Mouse (Mus musculus) 3T3-L1 (cell line): ENCODE results near the gene Usp29.
A peak's percentile ranks its signal among the peaks of the same experiment; 100 is the strongest.

Experiments used
- DNase-seq: peaks from one replicate; pipeline ENCODE4 v3.0.0-alpha.2; 2015; ENCODE audit warnings: low read depth, low spot score

Usp29 gene

GRCm38 (mm10) chr7:6730241-6730640, at the start of gene Usp29, which contains the start of gene Peg3:
Usp29 (plus strand) TSS chr7:6730578.
Peg3 (minus strand) TSS chr7:6730431.
- DNase-seq = peak; percentile 79

- no peak for DNase-seq
These were observed 44.9 kb upstream of the Usp29 start for GRCm38 (mm10) chr7:6685511-6685910.

- DNase-seq = no peak
These were observed 33.9 kb upstream of the Usp29 start, which contains the start of gene Zim1 for GRCm38 (mm10) chr7:6696241-6697045. Zim1 (minus strand) TSS chr7:6696450.

- no peak for DNase-seq
These were observed 31.1 kb upstream of the Usp29 start for GRCm38 (mm10) chr7:6699230-6699629.

- no peak for DNase-seq
These were observed 22.9 kb upstream of the Usp29 start for GRCm38 (mm10) chr7:6707416-6708015.

GRCm38 (mm10) chr7:6708451-6709180, 21.8 kb upstream of the Usp29 start:
- DNase-seq = no peak

- DNase-seq = no peak
These were observed 21.0 kb upstream of the Usp29 start for GRCm38 (mm10) chr7:6709396-6709795.

- peak; percentile 96 for DNase-seq
These were observed 2.8 kb upstream of the Usp29 start for GRCm38 (mm10) chr7:6727351-6728121.

- peak; percentile 97 for DNase-seq
These were observed 2.0 kb upstream of the Usp29 start for GRCm38 (mm10) chr7:6728263-6728931.

GRCm38 (mm10) chr7:6729061-6729817, 1.1 kb upstream of the Usp29 start:
- peak; percentile 95 for DNase-seq

GRCm38 (mm10) chr7:6730801-6731200, 423 bp downstream of the Usp29 start:
- DNase-seq = peak; percentile 3

- DNase-seq = no peak
These were observed 995 bp downstream of the Usp29 start for GRCm38 (mm10) chr7:6731373-6731772.

GRCm38 (mm10) chr7:6731930-6732329, 1.6 kb downstream of the Usp29 start:
- no peak for DNase-seq

GRCm38 (mm10) chr7:6736060-6736459, 5.7 kb downstream of the Usp29 start:
- no peak for DNase-seq

- DNase-seq = no peak
These were observed 14.0 kb downstream of the Usp29 start for GRCm38 (mm10) chr7:6744281-6744904.

- no peak for DNase-seq
These were observed 18.8 kb downstream of the Usp29 start for GRCm38 (mm10) chr7:6749196-6749595.

- no peak for DNase-seq
These were observed 23.1 kb downstream of the Usp29 start for GRCm38 (mm10) chr7:6753440-6753839.

GRCm38 (mm10) chr7:6756777-6757291, 26.5 kb downstream of the Usp29 start:
- no peak for DNase-seq

GRCm38 (mm10) chr7:6759698-6760097, 29.3 kb downstream of the Usp29 start:
- no peak for DNase-seq

GRCm38 (mm10) chr7:6760170-6760569, 29.8 kb downstream of the Usp29 start:
- DNase-seq = no peak
